Mouse (Mus musculus) liver (tissue): ENCODE data around the gene Gm29735.
A peak's percentile ranks its signal among the peaks of the same experiment; 100 is the strongest.
"Not testable (repeated sequence)": the region's sequence is repeated elsewhere in the genome, so short reads cannot be mapped to it uniquely, and the experiment has no call there.

Source experiments
- DNase-seq: peaks from one replicate; pipeline ENCODE4 v3.0.0-alpha.2; 2020; ENCODE audit warnings: mixed read lengths

Gene Gm29735

GRCm38 (mm10) chr7:142157013-142157412, at the start of gene Gm29735:
Gene Gm29735, minus strand, starts transcription at chr7:142157113.
- DNase-seq = not testable (repeated sequence)

GRCm38 (mm10) chr7:142205488-142205887, 48.6 kb upstream of the Gm29735 start:
- DNase-seq = no peak

- no peak for DNase-seq
Measured at GRCm38 (mm10) chr7:142201064-142201463, 44.2 kb upstream of the Gm29735 start, which contains the start of gene Krtap5-3. Gene Krtap5-3, plus strand, starts transcription at chr7:142201364.

GRCm38 (mm10) chr7:142198748-142199147, 41.8 kb upstream of the Gm29735 start:
- DNase-seq = no peak

GRCm38 (mm10) chr7:142190289-142190688, 33.4 kb upstream of the Gm29735 start, which contains the start of gene Gm10153:
Gene Gm10153, minus strand, starts transcription at chr7:142190389.
- DNase-seq = no peak

- no peak for DNase-seq
Measured at GRCm38 (mm10) chr7:142188156-142188555, 31.2 kb upstream of the Gm29735 start.

- no peak for DNase-seq
Measured at GRCm38 (mm10) chr7:142181021-142181420, 24.1 kb upstream of the Gm29735 start.

GRCm38 (mm10) chr7:142178685-142179084, 21.8 kb upstream of the Gm29735 start:
- DNase-seq = no peak

- not testable (repeated sequence) for DNase-seq
Measured at GRCm38 (mm10) chr7:142175905-142176304, 19.0 kb upstream of the Gm29735 start, which contains the start of gene Krtap5-2. Gene Krtap5-2, minus strand, starts transcription at chr7:142176005.

GRCm38 (mm10) chr7:142169836-142170235, 12.9 kb upstream of the Gm29735 start:
- no peak for DNase-seq

- not testable (repeated sequence) for DNase-seq
Measured at GRCm38 (mm10) chr7:142165639-142166038, 8.7 kb upstream of the Gm29735 start, which contains the start of gene Gm4553. Gene Gm4553, minus strand, starts transcription at chr7:142165739.

- no peak for DNase-seq
Measured at GRCm38 (mm10) chr7:142159366-142159765, 2.5 kb upstream of the Gm29735 start.

GRCm38 (mm10) chr7:142155308-142155707, 1.6 kb downstream of the Gm29735 start:
- no peak for DNase-seq

- DNase-seq = no peak
Measured at GRCm38 (mm10) chr7:142152191-142152590, 4.7 kb downstream of the Gm29735 start.

GRCm38 (mm10) chr7:142148633-142149032, 8.3 kb downstream of the Gm29735 start:
- no peak for DNase-seq

- DNase-seq = peak; percentile 41
Measured at GRCm38 (mm10) chr7:142146033-142146432, 10.9 kb downstream of the Gm29735 start.

GRCm38 (mm10) chr7:142145413-142145940, 11.4 kb downstream of the Gm29735 start:
- no peak for DNase-seq

- no peak for DNase-seq
Measured at GRCm38 (mm10) chr7:142144507-142144906, 12.4 kb downstream of the Gm29735 start, which contains the start of gene Gm45337. Gene Gm45337, minus strand, starts transcription at chr7:142144607.

GRCm38 (mm10) chr7:142143506-142144010, 13.4 kb downstream of the Gm29735 start:
- not testable (repeated sequence) for DNase-seq

GRCm38 (mm10) chr7:142140696-142141095, 16.2 kb downstream of the Gm29735 start:
- DNase-seq = no peak

GRCm38 (mm10) chr7:142135934-142136333, 21.0 kb downstream of the Gm29735 start, which contains the start of gene Gm39115:
Gene Gm39115, minus strand, starts transcription at chr7:142136034.
- DNase-seq = not testable (repeated sequence)

GRCm38 (mm10) chr7:142134206-142134995, 22.5 kb downstream of the Gm29735 start:
- DNase-seq = peak; percentile 18

GRCm38 (mm10) chr7:142128843-142129242, 28.1 kb downstream of the Gm29735 start:
- DNase-seq = no peak

GRCm38 (mm10) chr7:142120629-142121028, 36.3 kb downstream of the Gm29735 start, which contains the start of gene Gm45618:
Gene Gm45618, minus strand, starts transcription at chr7:142120729.
- not testable (repeated sequence) for DNase-seq
